Mouse (Mus musculus): ENCODE measurements at regions not wholly inside any gene's neighbourhood (a gene's known extent, or its start where the extent isn't known, plus 50 kb on each side); places are given as distances from the start of the nearest gene placed in this dataset.
A peak's percentile ranks its signal among the peaks of the same experiment; 100 is the strongest.

- no peak for DNase-seq (ENCODE audit: low spot score in 2 of 2)
Measured at GRCm38 (mm10) chr9:87784872-87785271, 53.8 kb upstream of the Tbx18 start.

DNA sequence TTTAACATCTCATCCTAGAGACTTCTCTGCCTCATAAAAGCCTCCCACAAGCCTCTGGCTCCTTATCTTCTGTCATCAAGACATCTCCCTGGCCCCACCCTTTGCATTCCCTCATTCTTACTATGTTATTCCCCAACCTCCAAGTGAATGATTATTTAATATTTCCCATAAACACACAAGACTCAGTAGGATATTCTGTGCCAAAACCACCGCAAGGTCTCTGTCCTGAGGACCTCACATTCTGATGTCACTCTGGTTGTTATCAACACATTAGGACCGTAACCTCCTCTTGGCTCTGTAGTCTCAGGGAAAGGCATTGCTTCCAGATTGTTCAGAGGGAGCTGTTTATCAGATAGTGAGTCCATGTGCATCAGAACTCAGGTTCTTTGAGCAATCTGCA, 80.7 kb upstream of the Tbx18 start:
- DNase-seq (ENCODE audit: low spot score in 2 of 2), result no peak

- no peak for DNase-seq (ENCODE audit: low spot score in 2 of 2)
Measured at GRCm38 (mm10) chr9:87822276-87822675, 91.2 kb upstream of the Tbx18 start.

DNA sequence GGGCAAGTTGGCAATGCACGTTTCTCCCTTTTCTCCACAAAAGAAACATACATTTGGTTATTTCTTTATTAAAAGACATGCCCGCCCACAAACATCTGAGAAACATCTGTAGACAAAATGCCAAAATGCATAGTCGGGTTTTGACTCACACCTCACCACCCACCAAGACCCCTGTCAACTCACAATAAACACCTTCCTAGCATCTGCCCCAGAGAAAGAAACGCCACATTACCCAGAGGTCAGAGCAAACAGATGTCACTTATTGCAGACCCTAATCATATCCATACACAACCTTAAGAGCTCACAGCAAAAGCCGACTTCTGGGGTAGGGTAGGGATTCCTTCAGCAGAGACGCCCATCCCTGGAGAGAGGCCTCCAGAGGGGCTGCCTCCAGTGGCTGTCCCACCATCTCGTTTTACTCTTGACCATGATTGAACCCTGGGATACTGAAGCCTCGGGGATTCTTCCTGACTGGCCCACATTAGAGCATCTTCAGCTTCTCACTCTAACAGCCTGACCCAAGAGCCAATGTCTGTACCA, 93.7 kb upstream of the Tbx18 start:
- DNase-seq (ENCODE audit: low spot score in 2 of 2), result no peak

DNA sequence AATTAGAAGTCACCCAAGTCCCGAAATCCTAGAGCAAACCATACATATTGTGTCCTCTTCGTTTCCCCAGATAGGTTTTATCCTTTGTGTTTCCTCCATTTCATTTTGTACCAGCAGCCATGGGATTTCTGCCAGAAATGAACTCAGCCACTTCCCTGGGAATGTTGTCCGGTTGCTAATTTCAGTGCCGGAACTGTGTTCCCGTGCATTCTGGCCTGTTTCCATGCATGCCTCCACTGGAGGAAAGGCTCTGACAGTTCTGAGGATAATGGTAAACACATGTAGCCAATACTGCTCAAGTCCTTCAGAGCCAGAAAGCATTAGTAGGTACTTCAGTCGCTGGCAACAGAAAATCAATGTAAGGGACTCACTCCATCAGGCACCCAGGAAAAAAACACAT, 112.8 kb upstream of the Tbx18 start:
- DNase-seq (ENCODE audit: low spot score in 2 of 2), result peak in 1 of 2 experiments; percentile 24

DNA sequence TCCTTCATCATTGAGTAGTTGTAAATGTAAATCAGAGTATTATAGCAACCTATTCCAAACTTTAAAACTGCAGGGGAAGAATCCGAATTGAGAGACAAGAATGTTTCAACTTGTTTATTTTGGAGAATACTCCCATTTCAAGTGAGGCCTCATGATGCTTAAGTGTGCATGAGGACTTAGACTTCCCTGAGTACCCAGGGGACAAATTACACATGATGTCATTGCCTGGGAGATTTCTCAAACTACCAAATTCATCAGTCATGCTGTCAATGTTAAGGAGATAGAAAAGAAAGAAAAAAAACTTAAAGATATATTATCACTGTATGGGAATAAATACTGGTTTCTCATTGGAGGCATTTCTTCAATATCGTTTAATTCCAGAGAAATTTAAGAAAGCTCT, 113.4 kb upstream of the Tbx18 start:
- no peak for DNase-seq (ENCODE audit: low spot score in 2 of 2)

DNA sequence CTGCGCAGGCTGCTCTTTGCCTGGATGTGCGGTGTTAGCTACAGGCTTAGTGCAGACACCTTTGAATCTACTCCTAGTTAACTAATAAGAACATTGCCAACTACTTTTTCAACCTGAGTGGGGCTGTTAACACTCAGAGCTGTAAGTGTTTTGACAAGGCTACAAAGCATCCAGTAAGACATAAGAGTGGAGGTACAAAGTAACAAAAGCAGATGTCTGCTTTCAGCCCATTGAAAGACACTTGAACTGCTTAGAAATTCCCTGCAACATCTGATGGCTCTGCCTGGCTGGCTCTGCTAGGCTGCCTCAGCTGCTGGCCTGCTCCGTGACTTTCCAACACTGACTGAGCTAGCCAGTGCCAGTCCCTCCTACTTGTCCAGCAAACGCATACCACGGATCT, 117.8 kb upstream of the Tbx18 start:
- DNase-seq (ENCODE audit: low spot score in 2 of 2), result no peak

DNA sequence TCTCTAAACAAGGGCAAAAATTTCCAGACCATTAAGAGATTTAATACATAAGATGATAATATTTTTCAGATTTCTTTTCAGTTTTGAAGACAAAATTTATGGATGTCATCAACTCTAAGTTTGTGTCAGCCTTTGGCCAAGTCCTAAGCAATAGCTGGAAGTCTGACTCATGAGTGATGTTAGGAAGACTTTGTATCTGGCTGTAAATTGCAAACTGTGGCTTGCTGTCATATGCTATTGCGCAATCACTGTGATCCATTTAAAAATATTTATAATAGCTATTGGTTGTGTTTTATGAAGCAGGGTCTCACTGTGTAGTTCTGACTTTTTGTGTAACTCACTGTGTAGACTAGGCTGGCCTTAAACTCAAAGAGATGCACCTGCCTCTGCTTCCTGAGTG, 119.1 kb upstream of the Tbx18 start:
- no peak for DNase-seq (ENCODE audit: low spot score in 2 of 2)

DNA sequence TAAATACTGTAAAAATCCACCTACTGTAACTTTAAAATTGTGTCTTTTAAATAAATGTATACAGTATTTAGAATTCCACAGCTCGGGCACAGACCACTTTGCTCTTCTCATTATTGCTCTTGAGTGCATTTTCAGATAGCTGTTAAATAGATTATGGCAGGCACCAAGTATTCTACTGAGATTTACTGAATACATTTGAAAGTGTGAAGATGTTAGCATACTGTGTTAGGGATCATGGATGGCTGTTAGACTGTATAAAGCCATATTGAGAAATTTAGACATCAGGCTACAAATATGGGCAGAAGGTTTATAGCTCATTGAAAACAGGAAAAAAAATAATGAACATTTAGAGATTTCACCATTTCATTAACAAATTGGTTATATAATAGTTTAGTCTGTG, 130.5 kb upstream of the Tbx18 start:
- no peak for DNase-seq (ENCODE audit: low spot score in 2 of 2)

DNA sequence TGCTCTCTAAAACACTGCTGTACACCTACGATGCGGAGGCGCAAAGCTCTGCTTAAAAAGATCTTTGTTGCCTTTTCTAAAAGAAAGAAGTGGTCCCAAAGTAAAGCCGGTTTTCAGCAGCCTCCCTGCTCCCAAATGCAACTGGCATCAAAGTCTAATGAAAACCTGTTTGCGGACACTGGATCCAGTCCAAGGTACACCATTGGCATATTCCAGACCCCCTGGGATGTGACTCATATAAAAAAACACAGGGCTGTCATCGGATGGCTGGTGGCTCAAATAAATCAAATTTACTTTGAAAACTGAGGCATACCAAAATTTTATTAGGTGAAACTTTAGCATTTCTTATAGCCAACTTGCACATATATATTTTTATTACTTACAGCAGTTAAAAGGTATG, 134.2 kb upstream of the Tbx18 start:
- DNase-seq (ENCODE audit: low spot score in 2 of 2), result no peak

GRCm38 (mm10) chr9:87872384-87872905, 141.4 kb upstream of the Tbx18 start:
- no peak for DNase-seq (ENCODE audit: low spot score in 2 of 2)

GRCm38 (mm10) chr9:87882587-87882986, 151.5 kb upstream of the Tbx18 start:
- DNase-seq (ENCODE audit: low spot score in 2 of 2), result no peak

- DNase-seq (ENCODE audit: low spot score in 2 of 2), result no peak
Measured at GRCm38 (mm10) chr9:87883069-87883468, 152.0 kb upstream of the Tbx18 start.

GRCm38 (mm10) chr9:87894051-87894450, 163.0 kb upstream of the Tbx18 start:
- DNase-seq (ENCODE audit: low spot score in 2 of 2), result no peak

- no peak for DNase-seq (ENCODE audit: low spot score in 2 of 2)
Measured at GRCm38 (mm10) chr9:87894596-87894995, 163.5 kb upstream of the Tbx18 start.

GRCm38 (mm10) chr9:87895526-87895925, 164.5 kb upstream of the Tbx18 start:
- DNase-seq (ENCODE audit: low spot score in 2 of 2), result no peak

GRCm38 (mm10) chr9:87897336-87897735, 166.3 kb upstream of the Tbx18 start:
- DNase-seq (ENCODE audit: low spot score in 2 of 2), result no peak

DNA sequence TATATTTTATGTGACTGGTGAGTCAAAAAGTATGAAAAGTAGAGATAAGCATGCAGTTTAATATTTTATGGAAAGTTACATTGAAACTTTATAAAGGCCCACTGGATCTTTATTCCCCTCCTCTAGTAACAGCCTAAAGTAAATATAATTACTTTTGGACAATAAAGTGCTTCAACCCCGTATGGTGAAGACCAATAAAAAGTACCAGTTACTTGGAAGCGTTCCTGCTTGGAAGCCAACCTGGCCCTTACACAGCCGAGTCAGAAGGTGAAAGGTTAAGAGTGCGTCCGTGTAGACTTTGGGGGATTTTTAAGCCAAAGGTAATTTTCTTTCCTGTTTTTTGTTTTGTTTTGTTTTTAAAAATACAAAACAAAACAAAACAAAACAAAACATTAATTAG, 168.3 kb upstream of the Tbx18 start:
- no peak for DNase-seq (ENCODE audit: low spot score in 2 of 2)

GRCm38 (mm10) chr9:87899800-87900199, 168.7 kb upstream of the Tbx18 start:
- DNase-seq (ENCODE audit: low spot score in 2 of 2), result no peak

DNA sequence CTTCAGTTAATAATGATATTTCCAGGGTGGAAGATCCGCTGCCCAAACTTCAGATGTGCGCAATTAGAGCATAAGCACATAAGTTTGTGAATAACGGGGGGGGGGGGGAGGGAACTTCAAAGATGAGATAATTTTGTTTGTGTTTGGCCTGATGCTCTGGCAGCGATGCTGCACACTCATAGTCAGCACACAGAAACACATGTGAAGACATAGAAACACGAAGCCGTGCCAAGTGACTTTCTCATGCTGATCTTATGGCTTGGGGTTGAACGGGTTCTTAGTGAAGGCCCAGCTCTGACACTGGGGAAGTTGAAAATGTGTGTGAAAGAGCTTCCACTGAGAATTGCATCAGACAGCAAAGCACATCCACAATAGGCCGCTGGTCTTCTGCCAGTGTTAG, 190.2 kb upstream of the Tbx18 start:
- no peak for DNase-seq (ENCODE audit: low spot score in 2 of 2)

DNA sequence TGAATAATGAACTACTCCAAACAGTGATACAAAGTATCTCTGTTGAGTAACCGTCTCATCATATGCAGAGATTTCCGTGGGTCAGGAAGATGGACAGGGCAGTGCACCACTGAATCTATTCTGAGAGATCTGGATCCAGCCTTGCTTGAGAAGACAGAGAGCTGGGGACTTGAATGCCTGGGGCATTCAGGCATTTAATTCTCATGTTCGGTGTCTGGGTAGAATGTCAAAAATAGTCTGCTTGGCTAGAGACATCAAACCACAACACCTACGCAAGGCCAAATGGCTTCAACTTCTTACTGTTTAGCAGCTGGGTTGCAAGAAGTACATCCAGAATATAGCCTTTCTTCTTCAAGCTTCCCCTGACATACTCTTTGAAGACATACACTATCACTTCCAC, 194.1 kb upstream of the Tbx18 start:
- DNase-seq (ENCODE audit: low spot score in 2 of 2), result no peak

GRCm38 (mm10) chr9:87933230-87933629, 202.2 kb upstream of the Tbx18 start:
- DNase-seq (ENCODE audit: low spot score in 2 of 2), result no peak

DNA sequence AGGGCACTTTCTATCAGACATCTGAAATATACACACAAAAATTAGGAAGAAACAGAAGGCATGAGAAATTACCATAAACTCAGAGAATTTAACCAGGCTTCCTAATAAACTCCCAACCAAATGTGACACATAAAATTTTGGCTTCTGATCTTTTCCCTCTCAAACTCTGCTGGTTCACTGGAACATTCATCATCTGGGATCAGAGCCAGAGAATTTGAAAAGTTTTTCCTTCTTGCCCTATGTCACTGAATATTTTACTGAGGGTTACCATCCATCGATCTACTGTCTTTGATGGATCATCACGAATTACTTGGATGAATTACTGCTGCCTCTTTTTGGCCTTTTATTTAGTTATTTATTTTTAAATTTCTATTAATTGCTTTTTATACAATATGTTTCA, 221.4 kb upstream of the Tbx18 start:
- no peak for DNase-seq (ENCODE audit: low spot score in 2 of 2)

DNA sequence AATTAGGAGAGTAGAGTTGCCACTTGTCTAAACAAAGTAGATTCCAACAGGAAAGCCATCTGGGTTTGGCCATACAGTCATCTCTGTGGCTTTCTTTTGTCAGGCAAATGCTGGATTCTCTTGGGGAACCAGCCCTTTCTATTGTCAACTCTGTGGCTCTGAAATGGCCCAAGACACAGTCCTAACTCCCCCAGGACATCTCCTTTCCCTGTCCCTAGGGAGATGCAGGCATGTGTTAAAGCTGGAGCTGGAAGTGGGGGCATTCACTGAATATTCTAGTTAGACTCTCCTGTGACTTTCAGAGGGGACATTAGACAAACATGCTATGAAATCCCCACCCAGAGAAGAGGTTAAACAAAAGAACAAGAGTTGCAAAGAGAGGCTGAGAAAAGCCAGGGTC, 223.9 kb upstream of the Tbx18 start:
- DNase-seq (ENCODE audit: low spot score in 2 of 2), result no peak

All from layer of hippocampus, postnatal 10 days (tissue).